21 mouse cellular contexts compared by ENCODE assay signal in genomic region chr15:86178594-86178993, GRCm38 (mm10). TPM values are rescaled to one million over a fixed set of nuclear protein-coding genes. Genes with fewer than 3 reads are reported as not detected.
A peak's percentile ranks its signal among the peaks of the same experiment; 100 is the strongest.
DNase-seq lines count a peak whose midpoint lies in the region; ATAC-seq and TF ChIP-seq lines count a peak whose summit lies in the region.
"Had no signal": no experiment of that assay in that cellular context is flagged by ENCODE, and none has a peak within 500 bp of the region (broad histone marks: within the 10 kb centered on the region; RNA-seq: fewer than 3 reads in every experiment).

No protein-coding gene starts in this region.

- peaks cover 21% of the 10 kb centered on the region for H3K4me1 ChIP-seq in kidney, embryonic 14.5 days (ENCODE audit: control insufficient read depth, insufficient read depth, low read length)
- H3K4me1 ChIP-seq in megakaryocyte, embryonic 14.5 days: peaks cover 95% of the 10 kb centered on the region
- peaks cover 0 to 18% of the 10 kb centered on the region in 2 experiments; a peak in 1 of 4 replicates for H3K4me1 ChIP-seq in ES-E14 (ENCODE audit: control insufficient read depth in 2 of 2, insufficient read depth in 2 of 2, low read length in 2 of 2, poor library complexity in 1 of 2)
- peaks cover 66% of the 10 kb centered on the region for H3K4me1 ChIP-seq in small intestine, adult 2 months (ENCODE audit: control insufficient read depth, insufficient read depth, insufficient read length, low read length)

- no peak for ATAC-seq in kidney, embryonic 14.5 days (ENCODE audit: low FRiP score, low TSS enrichment)
- no peak for ATAC-seq in megakaryocyte, adult 5-6 weeks (ENCODE audit: poor library complexity, severe bottlenecking)
- ATAC-seq: CD4-positive, CD25-positive, alpha-beta regulatory T cell, adult 4 months; forebrain, embryonic 14.5 days; inflammation-experienced regulatory T-cells, adult 6 months had no signal

- no peak for TF ChIP-seq POLR2A in small intestine, adult 2 months (IDR thresholded peaks at IDR 0.05; ENCODE audit: low read depth, low read length)

- 76% methylated on average over 6 of the region's 6 CpGs for WGBS in kidney, embryonic 14.5 days
- 90% methylated on average over 6 of the region's 6 CpGs for WGBS in small intestine, adult 2 months

- H3K27me3 ChIP-seq in kidney, embryonic 14.5 days (ENCODE audit: control insufficient read depth, insufficient read depth, low read length): no peaks in the 10 kb centered on the region
- H3K27me3 ChIP-seq in megakaryocyte, embryonic 14.5 days (replicated peaks): no peaks in the 10 kb centered on the region
- no peaks in the 10 kb centered on the region for H3K27me3 ChIP-seq in small intestine, adult 2 months (ENCODE audit: control insufficient read depth, insufficient read depth, low read length)
- H3K27me3 ChIP-seq: heart, embryonic 12.5 days had no signal

- H3K27ac ChIP-seq in kidney, embryonic 14.5 days (ENCODE audit: low read depth, low read length): no peak overlapping the region
- H3K27ac ChIP-seq in ES-E14 (ENCODE audit: insufficient read depth, low read depth, low read length, poor library complexity, severe bottlenecking): no peak overlapping the region
- peak overlapping the region; percentile 19; the same call in 1 of the 2 replicates for H3K27ac ChIP-seq in small intestine, adult 2 months (ENCODE audit: insufficient read depth, low read depth, low read length)
- H3K27ac ChIP-seq: forebrain, embryonic 10.5 days; gastrocnemius, adult 2 months; hindbrain, embryonic 14.5 days had no signal

- in situ Hi-C loops in ES-E14 (cut with MboI; ENCODE audit: low sequenced_read_pairs in 2 of 2, unreplicated experiment in 2 of 2): no loop called here

- no peak overlapping the region for H3K4me2 ChIP-seq in kidney, embryonic 14.5 days (replicated peaks; ENCODE audit: low read depth, low read length)
- H3K4me2 ChIP-seq: heart, embryonic 12.5 days; heart, embryonic 15.5 days; hindbrain, embryonic 14.5 days had no signal

- no peak for TF ChIP-seq CTCF in small intestine, adult 2 months (IDR thresholded peaks at IDR 0.05; ENCODE audit: extremely low read depth, insufficient read length, insufficient replicate concordance, low read depth, low read length)

- no peak overlapping the region for H3K4me3 ChIP-seq in kidney, embryonic 14.5 days (ENCODE audit: low read length)
- H3K4me3 ChIP-seq in megakaryocyte, embryonic 14.5 days (replicated peaks): peak overlapping the region; percentile 72
- H3K4me3 ChIP-seq in ES-E14 (ENCODE audit: insufficient read depth in 1 of 2, low read depth in 1 of 2, low read length in 2 of 2, poor library complexity in 1 of 2, severe bottlenecking in 1 of 2): no peak overlapping the region
- H3K4me3 ChIP-seq in small intestine, adult 2 months (ENCODE audit: low read depth, low read length): no peak overlapping the region
- H3K4me3 ChIP-seq: forebrain, embryonic 10.5 days; gastrocnemius, adult 2 months; heart, embryonic 12.5 days; heart, embryonic 15.5 days had no signal

- no peaks in the 10 kb centered on the region for H3K9me3 ChIP-seq in kidney, embryonic 14.5 days (ENCODE audit: control insufficient read depth, low read length)
- H3K9me3 ChIP-seq in megakaryocyte, embryonic 14.5 days: no peaks in the 10 kb centered on the region
- H3K9me3 ChIP-seq in ES-E14 (ENCODE audit: control insufficient read depth, insufficient read depth, low read depth, low read length): no peaks in the 10 kb centered on the region
- H3K9me3 ChIP-seq: forebrain, embryonic 10.5 days; G1E; heart, embryonic 12.5 days; heart, embryonic 15.5 days had no signal

- H3K36me3 ChIP-seq in kidney, embryonic 14.5 days (ENCODE audit: control insufficient read depth, insufficient read depth, low read length): no peaks in the 10 kb centered on the region
- peaks cover 85% of the 10 kb centered on the region for H3K36me3 ChIP-seq in megakaryocyte, embryonic 14.5 days (replicated peaks; ENCODE audit: low read length)
- no peaks in the 10 kb centered on the region for H3K36me3 ChIP-seq in ES-E14 (ENCODE audit: control insufficient read depth, insufficient read depth, low read length, poor library complexity, severe bottlenecking)
- H3K36me3 ChIP-seq in small intestine, adult 2 months (ENCODE audit: control insufficient read depth, insufficient read depth, low read length): no peaks in the 10 kb centered on the region
- H3K36me3 ChIP-seq: forebrain, embryonic 10.5 days; G1E; heart, embryonic 12.5 days; heart, embryonic 15.5 days had no signal

- no peak overlapping the region for H3K9ac ChIP-seq in kidney, embryonic 14.5 days (ENCODE audit: low read depth, low read length)
- H3K9ac ChIP-seq in ES-E14 (ENCODE audit: insufficient read depth, low read depth, low read length, poor library complexity, severe bottlenecking): no peak overlapping the region
- H3K9ac ChIP-seq: forebrain, postnatal 0 days; heart, embryonic 12.5 days; heart, embryonic 15.5 days; hindbrain, embryonic 14.5 days had no signal

- DNase-seq in kidney, postnatal 10 days: peak; percentile 7
- DNase-seq in ES-E14 (ENCODE audit: low read depth, low spot score): no peak
- no peak for DNase-seq in urinary bladder, postnatal 25 days (ENCODE audit: low spot score)
- DNase-seq: adrenal gland, adult 2 months; adrenal gland, postnatal 14 days; forebrain, postnatal 0 days; gastrocnemius, adult 2 months; gastrocnemius, postnatal 14 days; heart, adult 11 months had no signal

TF ChIP-seq in ES-E14, 5 proteins besides CTCF, POLR2A, EP300 and RAD21:
- peak; percentile 61; the same call in 1 of the 2 replicates for TF ChIP-seq MAFK (IDR thresholded peaks at IDR 0.05; ENCODE audit: insufficient read depth, low read depth, low read length)
- no peak for TF ChIP-seq ZC3H11A (IDR thresholded peaks at IDR 0.05; ENCODE audit: borderline replicate concordance, low read depth, low read length)

RNA-seq across cellular contexts. Expression of gene Cerk, which starts 7.3 kb away (rescaled TPM):
- 5.7 and 14.2 TPM in 2 replicates for polyA plus RNA-seq in kidney, embryonic 14.5 days (2014; fragmentation: Nextera tagmentation; extraction: Ambion mirVana)
- 52.5 and 70.1 TPM in 2 replicates for polyA plus RNA-seq in megakaryocyte, embryonic 14.5 days (2012; ENCODE audit: insufficient read depth, low replicate concordance)
- 22.7 and 24.4 TPM in 2 replicates for total RNA-seq in megakaryocyte, adult 5-6 weeks (2015)
- 35.4 and 41.2 TPM in 2 replicates for total RNA-seq in megakaryocyte, adult 5-6 weeks (2017)
- total RNA-seq in ES-E14 (2012; rRNA removed): 2.4 and 3.4 TPM in 2 replicates
- polyA plus RNA-seq in small intestine, adult 2 months (2012; rRNA removed): 14.4 and 47.8 TPM in 2 replicates

RNA-seq across cellular contexts. Expression of gene Tbc1d22a, which starts 35.7 kb away (rescaled TPM):
- 6.5 and 11.1 TPM in 2 replicates for polyA plus RNA-seq in kidney, embryonic 14.5 days (2014; fragmentation: Nextera tagmentation; extraction: Ambion mirVana)
- 14.3 and 16.7 TPM in 2 replicates for polyA plus RNA-seq in megakaryocyte, embryonic 14.5 days (2012; ENCODE audit: insufficient read depth, low replicate concordance)
- total RNA-seq in megakaryocyte, adult 5-6 weeks (2015): 12.9 and 13.3 TPM in 2 replicates
- 19.0 and 24.1 TPM in 2 replicates for total RNA-seq in megakaryocyte, adult 5-6 weeks (2017)
- 19.2 and 21.3 TPM in 2 replicates for total RNA-seq in ES-E14 (2012; rRNA removed)
- 23.1 and 54.8 TPM in 2 replicates for polyA plus RNA-seq in small intestine, adult 2 months (2012; rRNA removed)
